Mouse (Mus musculus): ENCODE measurements around the gene Crtc1. TPM values are rescaled to one million over a fixed set of nuclear protein-coding genes. Genes with fewer than 3 reads are reported as not detected.

The Crtc1 gene
- total and polyA plus RNA-seq, 3 experiments, result 3.3 to 18.0 TPM; not detected in 1

GRCm38 (mm10) chr8:70465701-70466100 is 26.3 kb upstream of the Crtc1 start:
- no peaks in the 10 kb centered on the region for H3K9me3 ChIP-seq (replicated peaks; ENCODE audit: insufficient read depth, low read length)
- H3K4me1 ChIP-seq (ENCODE audit: control insufficient read depth in 1 of 2, insufficient read depth in 2 of 2, low read length in 2 of 2), result peaks cover 0 to 7% of the 10 kb centered on the region in 2 experiments; a peak in 2 of 4 replicates
- no peaks in the 10 kb centered on the region for H3K27me3 ChIP-seq (ENCODE audit: control insufficient read depth in 1 of 2, insufficient read depth in 2 of 2, low read length in 2 of 2)
- no peak for TF ChIP-seq HCFC1 (IDR thresholded peaks at IDR 0.05; ENCODE audit: low read depth, low read length)
- TF ChIP-seq MEF2A (IDR thresholded peaks at IDR 0.05; ENCODE audit: extremely low read depth, insufficient replicate concordance, low read depth, low read length, poor library complexity, severe bottlenecking), result no peak
- H3K9ac ChIP-seq (ENCODE audit: control insufficient read depth, low read depth, low read length, poor library complexity, severe bottlenecking), result no peak overlapping the region
- 0 out of 2 replicates have a peak, but pooled peaks cover 2% of the 10 kb centered on the region for H3K79me2 ChIP-seq (ENCODE audit: control insufficient read depth, insufficient read depth, low read length, poor library complexity)
- no peak overlapping the region for H3K27ac ChIP-seq (ENCODE audit: control insufficient read depth, low read depth, low read length)
- no peak for DNase-seq (ENCODE audit: low read depth, low spot score)
- no peak overlapping the region for H3K4me3 ChIP-seq (ENCODE audit: control insufficient read depth in 1 of 2, insufficient read depth in 1 of 2, low read depth in 2 of 2, low read length in 2 of 2)
- peaks cover 0 to 2% of the 10 kb centered on the region in 2 experiments; a peak in 3 of 4 replicates for H3K36me3 ChIP-seq (ENCODE audit: control insufficient read depth in 1 of 2, insufficient read depth in 2 of 2, low read length in 2 of 2)

GRCm38 (mm10) chr8:70464162-70464561 is 24.8 kb upstream of the Crtc1 start:
- Histone ChIP-seq H3K4me3 (ENCODE audit: control insufficient read depth in 1 of 2, insufficient read depth in 1 of 2, low read depth in 2 of 2, low read length in 2 of 2) (no peak overlapping the region), H3K4me1 (ENCODE audit: control insufficient read depth in 1 of 2, insufficient read depth in 2 of 2, low read length in 2 of 2) (peaks cover 0 to 1% of the 10 kb centered on the region in 2 experiments; a peak in 1 of 4 replicates)

GRCm38 (mm10) chr8:70463306-70463705 is 23.9 kb upstream of the Crtc1 start:
- no peaks in the 10 kb centered on the region for H3K79me2 ChIP-seq (ENCODE audit: control insufficient read depth, insufficient read depth, low read length, poor library complexity)
- TF ChIP-seq EP300 (IDR thresholded peaks at IDR 0.05; ENCODE audit: low read depth in 1 of 2, low read length in 2 of 2) (no peak), ZC3H11A (IDR thresholded peaks at IDR 0.05; ENCODE audit: low read depth, low read length) (no peak), MAZ (IDR thresholded peaks at IDR 0.05; ENCODE audit: low read depth, low read length) (no peak), HCFC1 (IDR thresholded peaks at IDR 0.05; ENCODE audit: low read depth, low read length) (no peak), SIN3A (IDR thresholded peaks at IDR 0.05; ENCODE audit: low read length) (no peak), SMC3 (IDR thresholded peaks at IDR 0.05; ENCODE audit: low read depth, low read length) (no peak), MXI1 (IDR thresholded peaks at IDR 0.05; ENCODE audit: low read depth, low read length) (no peak), JUND (IDR thresholded peaks at IDR 0.05; ENCODE audit: low read depth, low read length) (no peak), NRF1 (IDR thresholded peaks at IDR 0.05; ENCODE audit: insufficient read depth, low read depth, low read length, poor library complexity, severe bottlenecking) (no peak), TAL1 (IDR thresholded peaks at IDR 0.05; ENCODE audit: low read length) (no peak), MEF2A (IDR thresholded peaks at IDR 0.05; ENCODE audit: extremely low read depth, insufficient replicate concordance, low read depth, low read length, poor library complexity, severe bottlenecking) (no peak), E2F4 (IDR thresholded peaks at IDR 0.05; ENCODE audit: borderline replicate concordance, low read depth, low read length) (no peak), ZMIZ1 (IDR thresholded peaks at IDR 0.05; ENCODE audit: low read depth, low read length) (no peak)
- H3K27ac ChIP-seq (ENCODE audit: control insufficient read depth, low read depth, low read length), result no peak overlapping the region
- no peaks in the 10 kb centered on the region; a peak in 1 of 4 replicates for H3K36me3 ChIP-seq (ENCODE audit: control insufficient read depth in 1 of 2, insufficient read depth in 2 of 2, low read length in 2 of 2)
- H3K4me3 ChIP-seq (ENCODE audit: control insufficient read depth in 1 of 2, insufficient read depth in 1 of 2, low read depth in 2 of 2, low read length in 2 of 2), result no peak overlapping the region
- H3K4me1 ChIP-seq (ENCODE audit: control insufficient read depth in 1 of 2, insufficient read depth in 2 of 2, low read length in 2 of 2), result no peaks in the 10 kb centered on the region
- no peak overlapping the region for H3K9ac ChIP-seq (ENCODE audit: control insufficient read depth, low read depth, low read length, poor library complexity, severe bottlenecking)
- no peaks in the 10 kb centered on the region for H3K9me3 ChIP-seq (replicated peaks; ENCODE audit: insufficient read depth, low read length)
- no peaks in the 10 kb centered on the region for H3K27me3 ChIP-seq (ENCODE audit: control insufficient read depth in 1 of 2, insufficient read depth in 2 of 2, low read length in 2 of 2)
- DNase-seq (ENCODE audit: low read depth, low spot score), result no peak

More at GRCm38 (mm10) chr8:70464162-70464561, 24.8 kb upstream of the Crtc1 start:
- DNase-seq (ENCODE audit: low read depth, low spot score), result no peak
- no peak for TF ChIP-seq GATA1 (IDR thresholded peaks at IDR 0.05; ENCODE audit: low read depth, low read length)
- no peak for TF ChIP-seq TCF12 (IDR thresholded peaks at IDR 0.05; ENCODE audit: low read depth, low read length)
- no peak for TF ChIP-seq SIN3A (IDR thresholded peaks at IDR 0.05; ENCODE audit: low read length)
- no peak for TF ChIP-seq TAL1 (IDR thresholded peaks at IDR 0.05; ENCODE audit: low read length)
- Histone ChIP-seq H3K27ac (ENCODE audit: control insufficient read depth, low read depth, low read length) (no peak overlapping the region), H3K27me3 (ENCODE audit: control insufficient read depth in 1 of 2, insufficient read depth in 2 of 2, low read length in 2 of 2) (no peaks in the 10 kb centered on the region), H3K36me3 (ENCODE audit: control insufficient read depth in 1 of 2, insufficient read depth in 2 of 2, low read length in 2 of 2) (no peaks in the 10 kb centered on the region; a peak in 1 of 4 replicates), H3K79me2 (ENCODE audit: control insufficient read depth, insufficient read depth, low read length, poor library complexity) (0 out of 2 replicates have a peak, but pooled peaks cover 1% of the 10 kb centered on the region), H3K9me3 (replicated peaks; ENCODE audit: insufficient read depth, low read length) (no peaks in the 10 kb centered on the region), H3K9ac (ENCODE audit: control insufficient read depth, low read depth, low read length, poor library complexity, severe bottlenecking) (no peak overlapping the region)
